Mouse (Mus musculus) intestine, embryonic 16.5 days (tissue): ENCODE results near the gene Lmln. TPM values are rescaled to one million over a fixed set of nuclear protein-coding genes. Genes with fewer than 3 reads are reported as not detected.

Experiments used
- ATAC-seq: fragments of 200-750 bp; cut with Nextera tagmentation; 2 replicates; pipeline ENCODE4 v1.8.0; 2017; ENCODE audit warnings: moderate TSS enrichment, moderate library complexity
- H3K27ac ChIP-seq: fragments of 300-500 bp; sonication (generic); 2 replicates; pipeline ENCODE4 v1.5.1; 2014; ENCODE audit warnings: mild to moderate bottlenecking, low read length
- H3K27me3 ChIP-seq: fragments of 300-500 bp; sonication (generic); replicated peaks from 2 replicates; pipeline ENCODE4 v1.6.1; 2014; ENCODE audit warnings: low read length, control low read depth, mixed read lengths; ENCODE audit not compliant: control insufficient read depth, insufficient read depth
- H3K36me3 ChIP-seq: fragments of 300-500 bp; sonication (generic); 2 replicates; pipeline ENCODE4 v1.6.1; 2014; ENCODE audit warnings: low read length, control low read depth; ENCODE audit not compliant: control insufficient read depth, insufficient read depth
- H3K4me1 ChIP-seq: fragments of 300-500 bp; sonication (generic); 2 replicates; pipeline ENCODE4 v1.6.1; 2014; ENCODE audit warnings: low read length, control low read depth, mixed read lengths; ENCODE audit not compliant: control insufficient read depth, insufficient read depth
- H3K4me2 ChIP-seq: fragments of 300-500 bp; sonication (generic); 2 replicates; pipeline ENCODE4 v1.6.1; 2014; ENCODE audit warnings: low read depth, low read length, control low read depth
- H3K4me3 ChIP-seq: fragments of 300-500 bp; sonication (generic); 2 replicates; pipeline ENCODE4 v1.5.1; 2014; ENCODE audit warnings: mild to moderate bottlenecking, low read length
- H3K9ac ChIP-seq: fragments of 300-500 bp; sonication (generic); 2 replicates; pipeline ENCODE4 v1.6.1; 2014; ENCODE audit warnings: low read depth, low read length
- H3K9me3 ChIP-seq: fragments of 300-500 bp; sonication (generic); 2 replicates; pipeline ENCODE4 v1.6.1; 2016; ENCODE audit warnings: low read length, control low read depth; ENCODE audit not compliant: control insufficient read depth
- WGBS: fragments of 180-500 bp; shearing (Covaris S2); extraction: QIAGEN DNeasy Blood & Tissue Kit; methylation state at CpG from one replicate; pipeline ENCODE4 v1.1.7; 2014; 5-methylcytosine and 5-hydroxymethylcytosine counted together
- polyA plus RNA-seq: library from polyadenylated mRNA; unstranded; fragments of >200 nt; fragmentation: Nextera tagmentation; extraction: Ambion mirVana; gene quantifications from 2 replicates; pipeline ENCODE4 v1.2.1, GENCODE M21; 2015

Gene Lmln
- polyA plus RNA-seq, 1 experiment from 2014 or later: 1.8 TPM

- Histone ChIP-seq H3K4me3 (no peak overlapping the region), H3K27ac (no peak overlapping the region), H3K9ac (no peak overlapping the region), H3K4me2 (no peak overlapping the region), H3K27me3 (no peaks in the 10 kb centered on the region), H3K9me3 (no peaks in the 10 kb centered on the region), H3K4me1 (no peaks in the 10 kb centered on the region), H3K36me3 (0 out of 2 replicates have a peak, but pooled peaks cover 4% of the 10 kb centered on the region)
- WGBS: 85% methylated on average over 2 of the region's 2 CpGs
- ATAC-seq: no peak
Observed at GRCm38 (mm10) chr16:33083996-33084395, 21.7 kb downstream of the Lmln start.

GRCm38 (mm10) chr16:33085666-33086065, 23.3 kb downstream of the Lmln start:
- Histone ChIP-seq H3K4me2 (no peak overlapping the region), H3K27ac (no peak overlapping the region), H3K4me1 (no peaks in the 10 kb centered on the region), H3K9me3 (no peaks in the 10 kb centered on the region), H3K36me3 (0 out of 2 replicates have a peak, but pooled peaks cover 4% of the 10 kb centered on the region), H3K9ac (no peak overlapping the region), H3K27me3 (no peaks in the 10 kb centered on the region), H3K4me3 (no peak overlapping the region)
- ATAC-seq: no peak
- 72% methylated on average over 8 of the region's 8 CpGs for WGBS

- Histone ChIP-seq H3K9ac (no peak overlapping the region), H3K4me2 (no peak overlapping the region), H3K27ac (no peak overlapping the region), H3K27me3 (no peaks in the 10 kb centered on the region), H3K4me3 (no peak overlapping the region), H3K9me3 (no peaks in the 10 kb centered on the region), H3K4me1 (peaks cover 3% of the 10 kb centered on the region; the same call in 1 of the 2 replicates), H3K36me3 (0 out of 2 replicates have a peak, but pooled peaks cover 5% of the 10 kb centered on the region)
- WGBS: 46% methylated on average over 4 of the region's 4 CpGs
- ATAC-seq: no peak
Observed at GRCm38 (mm10) chr16:33113726-33114125, 51.4 kb downstream of the Lmln start.

- Histone ChIP-seq H3K27me3 (no peaks in the 10 kb centered on the region), H3K4me1 (peaks cover 9% of the 10 kb centered on the region), H3K9ac (no peak overlapping the region), H3K9me3 (no peaks in the 10 kb centered on the region), H3K36me3 (no peaks in the 10 kb centered on the region), H3K4me3 (no peak overlapping the region), H3K27ac (no peak overlapping the region), H3K4me2 (no peak overlapping the region)
- no peak for ATAC-seq
- 63% methylated on average over 8 of the region's 8 CpGs for WGBS
Observed at GRCm38 (mm10) chr16:33123373-33123772, 61.1 kb downstream of the Lmln start.

GRCm38 (mm10) chr16:33123938-33124820, 61.9 kb downstream of the Lmln start:
- no peak overlapping the region for H3K4me3 ChIP-seq
- no peak overlapping the region for H3K9ac ChIP-seq
- no peak for ATAC-seq
- H3K9me3 ChIP-seq: no peaks in the 10 kb centered on the region
- no peak overlapping the region for H3K27ac ChIP-seq
- no peaks in the 10 kb centered on the region for H3K36me3 ChIP-seq
- H3K4me2 ChIP-seq: no peak overlapping the region
- H3K4me1 ChIP-seq: peaks cover 9% of the 10 kb centered on the region
- 53% methylated on average over 24 of the region's 24 CpGs for WGBS
- H3K27me3 ChIP-seq: no peaks in the 10 kb centered on the region

GRCm38 (mm10) chr16:33127052-33127451, 64.7 kb downstream of the Lmln start:
- H3K4me1 ChIP-seq: peaks cover 9% of the 10 kb centered on the region
- H3K9ac ChIP-seq: no peak overlapping the region
- H3K9me3 ChIP-seq: no peaks in the 10 kb centered on the region
- 52% methylated on average over 6 of the region's 6 CpGs for WGBS
- H3K4me2 ChIP-seq: no peak overlapping the region
- no peaks in the 10 kb centered on the region for H3K36me3 ChIP-seq
- H3K27ac ChIP-seq: 0 out of 2 replicates have a peak overlapping the region, but pooled peaks have one; percentile 27
- no peak overlapping the region for H3K4me3 ChIP-seq
- no peaks in the 10 kb centered on the region for H3K27me3 ChIP-seq
- ATAC-seq: peak; percentile 52; the same call in 1 of the 2 replicates

- 40% methylated on average over 4 of the region's 4 CpGs for WGBS
- Histone ChIP-seq H3K9ac (no peak overlapping the region), H3K27ac (no peak overlapping the region), H3K9me3 (no peaks in the 10 kb centered on the region), H3K36me3 (no peaks in the 10 kb centered on the region), H3K4me1 (peaks cover 2% of the 10 kb centered on the region; the same call in 1 of the 2 replicates), H3K4me3 (no peak overlapping the region), H3K4me2 (no peak overlapping the region), H3K27me3 (no peaks in the 10 kb centered on the region)
- ATAC-seq: no peak
Observed at GRCm38 (mm10) chr16:33130731-33131130, 68.4 kb downstream of the Lmln start.

GRCm38 (mm10) chr16:33133186-33133585, 70.9 kb downstream of the Lmln start:
- Histone ChIP-seq H3K36me3 (no peaks in the 10 kb centered on the region), H3K4me1 (no peaks in the 10 kb centered on the region), H3K9me3 (no peaks in the 10 kb centered on the region), H3K4me3 (no peak overlapping the region), H3K9ac (no peak overlapping the region), H3K4me2 (no peak overlapping the region), H3K27ac (no peak overlapping the region), H3K27me3 (no peaks in the 10 kb centered on the region)
- ATAC-seq: no peak
- 74% methylated on average over 13 of the region's 13 CpGs for WGBS

- no peak overlapping the region for H3K27ac ChIP-seq
- WGBS: 61% methylated on average over 4 of the region's 4 CpGs
- H3K9ac ChIP-seq: no peak overlapping the region
- no peak overlapping the region for H3K4me3 ChIP-seq
- H3K4me1 ChIP-seq: no peaks in the 10 kb centered on the region
- ATAC-seq: no peak
- no peaks in the 10 kb centered on the region for H3K9me3 ChIP-seq
- H3K27me3 ChIP-seq: no peaks in the 10 kb centered on the region
- no peaks in the 10 kb centered on the region for H3K36me3 ChIP-seq
- no peak overlapping the region for H3K4me2 ChIP-seq
Observed at GRCm38 (mm10) chr16:33135167-33135566, 72.8 kb downstream of the Lmln start.
